Mouse (Mus musculus) lung, adult 2 months (tissue): ENCODE data around the gene Skp1a.

Experiments
- CTCF ChIP-seq: fragments of 200-500 bp; IDR thresholded peaks from 2 replicates; pipeline ENCODE4 v1.5.1; 2011; ENCODE audit warnings: mild to moderate bottlenecking, low read length, control low read depth; ENCODE audit not compliant: insufficient read depth
- POLR2A ChIP-seq: fragments of 200-500 bp; IDR thresholded peaks from 2 replicates; pipeline ENCODE4 v1.6.1; 2011; ENCODE audit warnings: low read depth, mild to moderate bottlenecking, control low read depth, low read length, borderline replicate concordance; ENCODE audit errors: extremely low read depth

- TF ChIP-seq CTCF: no peak
- TF ChIP-seq POLR2A: no peak
Observed at GRCm38 (mm10) chr11:52272619-52273018, 40.8 kb downstream of the Skp1a start.
